Mouse (Mus musculus) A20 (cell line): Measurements from ENCODE around the gene Nell2.

Source experiments
- DNase-seq: peaks from one replicate; pipeline ENCODE4 v3.0.0-alpha.2; 2011; ENCODE audit warnings: low read depth, low spot score

The Nell2 gene

GRCm38 (mm10) chr15:95476440-95476839 lies 51.9 kb downstream of the Nell2 start:
- no peak for DNase-seq

- DNase-seq, result no peak
Measured at GRCm38 (mm10) chr15:95473976-95474375, 54.4 kb downstream of the Nell2 start.

GRCm38 (mm10) chr15:95467195-95467594 lies 61.2 kb downstream of the Nell2 start:
- no peak for DNase-seq

- no peak for DNase-seq
Measured at GRCm38 (mm10) chr15:95460041-95460566, 68.3 kb downstream of the Nell2 start.

- no peak for DNase-seq
Measured at GRCm38 (mm10) chr15:95444586-95444985, 83.8 kb downstream of the Nell2 start.

- DNase-seq, result no peak
Measured at GRCm38 (mm10) chr15:95437740-95438139, 90.6 kb downstream of the Nell2 start.

GRCm38 (mm10) chr15:95436261-95436660 lies 92.1 kb downstream of the Nell2 start:
- no peak for DNase-seq

- DNase-seq, result no peak
Measured at GRCm38 (mm10) chr15:95431156-95431799, 97.1 kb downstream of the Nell2 start.

- DNase-seq, result no peak
Measured at GRCm38 (mm10) chr15:95430000-95430399, 98.4 kb downstream of the Nell2 start.

- DNase-seq, result no peak
Measured at GRCm38 (mm10) chr15:95428003-95428663, 100.2 kb downstream of the Nell2 start.

- no peak for DNase-seq
Measured at GRCm38 (mm10) chr15:95425085-95425484, 103.3 kb downstream of the Nell2 start.

GRCm38 (mm10) chr15:95422226-95422950 lies 106.0 kb downstream of the Nell2 start:
- no peak for DNase-seq

- no peak for DNase-seq
Measured at GRCm38 (mm10) chr15:95418641-95419040, 109.7 kb downstream of the Nell2 start.

- no peak for DNase-seq
Measured at GRCm38 (mm10) chr15:95411949-95412741, 116.2 kb downstream of the Nell2 start.

GRCm38 (mm10) chr15:95410213-95410843 lies 118.0 kb downstream of the Nell2 start:
- no peak for DNase-seq

GRCm38 (mm10) chr15:95390347-95390746 lies 138.0 kb downstream of the Nell2 start:
- no peak for DNase-seq

- DNase-seq, result no peak
Measured at GRCm38 (mm10) chr15:95388950-95389349, 139.4 kb downstream of the Nell2 start.

GRCm38 (mm10) chr15:95380859-95381258 lies 147.5 kb downstream of the Nell2 start:
- no peak for DNase-seq

- DNase-seq, result no peak
Measured at GRCm38 (mm10) chr15:95370720-95371395, 157.5 kb downstream of the Nell2 start.

- no peak for DNase-seq
Measured at GRCm38 (mm10) chr15:95368185-95368584, 160.2 kb downstream of the Nell2 start.

GRCm38 (mm10) chr15:95366506-95366905 lies 161.9 kb downstream of the Nell2 start:
- no peak for DNase-seq
